Mouse (Mus musculus): ENCODE results near the gene Agpat2.

The Agpat2 gene

DNA sequence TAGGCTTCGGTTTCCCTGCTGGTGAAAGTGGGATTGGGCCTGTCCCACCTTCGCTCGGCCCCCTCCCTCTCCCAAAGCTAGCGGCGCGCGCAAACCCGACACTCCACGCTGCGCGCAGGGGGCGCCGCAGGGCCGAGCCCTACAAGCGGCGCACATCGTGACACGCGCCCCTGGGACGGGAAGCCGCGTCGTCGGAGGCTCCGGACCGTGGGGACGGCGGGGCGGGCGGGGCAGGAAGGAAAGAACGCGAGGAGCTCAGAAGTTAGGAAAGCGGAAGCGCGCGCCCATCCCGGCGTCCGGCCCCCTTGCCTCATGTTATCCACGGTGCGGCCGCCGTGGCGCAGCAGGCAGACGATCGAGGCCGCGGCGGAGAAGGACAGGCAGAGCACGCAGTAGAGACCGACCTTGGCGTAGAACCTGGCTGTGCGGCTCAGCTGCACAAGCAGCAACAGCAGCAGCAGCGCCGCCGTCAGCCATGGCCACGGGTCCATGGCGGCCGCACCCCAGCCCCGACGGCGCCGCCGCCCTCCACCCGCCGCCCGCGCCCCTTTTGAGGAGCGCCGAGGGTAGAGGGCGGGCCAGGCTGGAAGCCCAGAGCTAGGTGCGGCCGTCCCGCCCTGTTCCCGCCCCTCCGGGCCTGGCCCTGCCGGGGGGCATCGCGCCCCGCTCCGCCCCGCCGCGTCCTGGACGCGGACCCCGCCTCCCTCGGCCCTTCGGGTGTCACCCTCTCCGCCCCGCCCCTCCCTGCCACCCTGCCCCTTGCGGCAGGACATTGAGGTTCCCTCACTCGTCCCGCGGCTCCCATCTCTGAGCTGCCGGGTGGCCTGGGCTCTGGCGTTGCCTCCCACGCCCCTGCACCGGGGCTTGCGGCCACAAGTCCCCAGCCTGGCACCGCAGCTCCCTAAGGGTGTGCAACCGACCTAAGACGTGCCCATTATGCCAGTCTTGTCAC lies at the start of gene Agpat2:
Gene Agpat2, minus strand, starts transcription at position 698 of the 952 bp plus-strand sequence.
- peak; percentile 75 for DNase-seq (ENCODE audit: low spot score)

DNA sequence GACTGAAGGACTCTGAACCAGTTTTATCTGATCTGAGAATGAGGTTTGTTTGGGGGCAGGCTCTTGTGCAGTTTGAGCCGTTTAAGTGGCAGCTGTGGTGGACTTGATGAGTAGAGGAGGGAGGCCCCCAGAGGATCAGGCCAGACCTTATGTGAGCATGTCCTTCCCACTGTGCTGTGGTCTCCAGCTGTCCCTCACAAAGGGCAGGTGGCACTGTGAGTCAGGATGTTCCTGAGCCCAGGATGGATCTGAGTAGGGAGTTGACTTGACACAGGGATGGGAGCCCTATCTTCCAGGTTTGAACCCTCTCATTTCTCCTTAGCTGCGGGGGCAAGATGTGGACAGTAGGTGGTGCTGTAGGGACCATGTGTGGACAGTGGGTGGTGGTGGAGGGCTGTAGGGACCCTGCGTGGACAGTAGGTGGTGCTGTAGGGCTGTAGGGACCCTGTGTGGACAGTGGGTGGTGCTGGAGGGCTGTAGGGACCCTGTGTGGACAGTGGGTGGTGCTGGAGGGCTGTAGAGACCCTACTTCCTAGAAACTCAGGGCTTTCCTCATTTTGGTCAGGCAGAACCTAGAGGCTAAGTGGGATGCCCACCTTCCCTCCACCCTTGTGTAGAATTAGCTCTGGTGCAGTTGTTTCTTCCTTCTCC lies 42.6 kb upstream of the Agpat2 start:
- no peak for DNase-seq (ENCODE audit: low spot score)

DNA sequence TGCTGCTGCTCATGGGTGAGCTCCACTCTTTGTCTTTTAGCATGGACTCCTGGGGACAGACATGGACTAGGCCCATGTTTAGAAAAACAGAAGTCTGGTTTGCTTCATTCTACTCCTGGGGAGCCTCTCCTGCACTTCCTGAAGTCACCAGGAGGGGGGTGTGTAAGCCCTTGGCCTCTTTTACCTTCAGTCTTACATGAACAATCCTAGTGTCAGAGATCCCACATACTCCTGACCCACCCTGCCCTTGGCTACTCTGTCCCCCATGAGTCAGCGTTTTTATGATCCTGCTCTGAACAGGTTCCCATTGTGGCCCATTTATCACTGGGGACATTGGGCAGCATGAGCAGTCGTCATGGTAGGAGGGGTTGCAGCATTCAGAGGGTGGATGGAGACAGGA lies 39.7 kb upstream of the Agpat2 start:
- no peak for DNase-seq (ENCODE audit: low spot score)

DNA sequence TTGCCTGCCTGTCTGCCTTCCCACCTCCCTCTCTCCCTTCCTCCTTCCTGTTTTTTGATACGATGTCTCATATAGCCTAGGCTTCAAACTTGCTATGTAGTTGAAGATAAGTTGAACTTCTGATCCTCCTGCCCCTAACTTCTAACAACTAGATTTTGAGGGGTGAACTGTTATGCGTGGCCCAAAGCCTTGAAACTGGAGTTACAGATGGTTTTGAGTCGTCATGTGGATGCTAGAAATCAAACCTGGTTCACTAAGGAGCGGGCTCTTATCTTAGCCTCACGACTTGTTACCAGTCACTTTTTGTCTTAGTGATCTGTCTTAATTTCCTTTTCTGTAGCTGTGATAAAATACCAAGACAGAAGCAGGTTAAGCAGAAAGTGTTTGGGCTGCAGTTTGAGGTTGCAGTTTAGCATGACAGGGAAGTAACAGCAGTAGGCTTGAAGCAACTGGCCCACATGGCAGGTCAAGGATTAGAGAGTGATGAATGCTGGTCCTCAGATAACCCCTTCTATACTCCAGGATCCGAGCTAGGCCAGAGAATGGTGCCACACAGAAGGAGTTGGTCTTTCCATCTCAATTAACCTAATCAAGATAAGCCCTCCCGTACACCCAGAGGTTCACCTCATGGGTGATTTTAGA lies 36.9 kb upstream of the Agpat2 start:
- no peak for DNase-seq (ENCODE audit: low spot score)

DNA sequence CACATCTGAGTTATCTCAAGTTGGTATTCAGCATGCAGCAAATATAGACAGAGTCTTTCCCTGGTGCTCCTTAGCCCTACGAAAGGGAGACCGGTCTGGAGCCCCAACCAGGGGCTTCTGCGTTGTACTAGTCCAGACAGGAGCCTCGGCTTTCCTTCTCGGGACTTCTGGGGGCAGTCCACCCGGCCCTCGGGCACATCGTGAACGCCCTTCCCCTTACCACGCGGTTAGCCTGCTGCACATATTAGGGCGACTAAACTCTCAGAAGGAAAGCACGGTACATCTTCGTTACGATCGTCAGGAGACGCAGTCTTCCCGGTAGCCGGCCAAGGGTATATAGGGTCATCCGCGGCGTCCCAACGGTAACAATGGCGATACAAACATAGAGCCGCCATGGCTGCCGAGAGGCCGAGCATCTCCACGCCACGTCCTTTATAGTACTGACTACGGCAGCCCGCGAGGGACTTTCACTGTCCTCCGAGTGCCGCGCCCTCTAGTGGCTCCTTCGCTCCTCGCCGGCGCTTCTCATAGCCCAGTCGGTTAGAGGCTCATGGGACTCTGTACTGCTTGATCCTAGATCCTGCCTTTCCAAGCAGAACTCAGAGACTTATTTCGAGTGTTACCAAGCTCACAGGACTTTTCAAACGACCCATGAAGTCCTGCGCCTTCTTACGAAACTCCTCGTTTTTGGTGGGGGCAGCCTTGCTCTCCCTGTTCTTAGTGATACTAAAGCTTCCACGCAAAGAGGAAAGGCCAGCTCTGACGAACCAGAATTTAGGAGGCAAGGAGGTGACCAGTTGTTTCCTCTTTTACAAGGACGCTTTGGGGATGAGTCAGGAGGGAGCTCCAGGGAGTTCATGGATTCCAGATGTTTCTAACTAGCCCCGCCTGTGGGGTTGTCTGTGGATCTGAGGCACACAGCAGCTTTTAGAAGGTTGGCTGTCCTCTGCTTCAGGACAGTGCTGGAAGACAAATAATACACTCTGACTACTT lies 35.9 kb upstream of the Agpat2 start:
- DNase-seq (ENCODE audit: low spot score): peak; percentile 99

DNA sequence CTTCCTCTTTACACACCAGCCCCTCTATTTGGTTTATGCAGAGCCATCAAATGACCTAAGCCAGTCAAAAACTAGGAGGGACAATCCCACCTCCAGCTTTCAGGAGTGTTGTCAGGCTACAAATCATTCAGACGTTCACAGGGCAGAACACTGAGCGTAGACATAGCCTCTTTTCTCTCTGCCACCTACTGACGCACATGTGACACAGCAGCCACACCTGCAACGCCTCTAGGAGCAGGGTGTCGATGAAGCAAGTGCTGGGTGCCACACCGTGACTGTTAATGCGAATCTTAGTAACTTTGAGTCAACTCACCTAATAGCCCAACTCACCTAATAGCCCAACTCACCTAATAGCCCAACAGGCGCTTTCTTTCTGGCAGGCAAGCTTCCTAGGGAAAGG lies 34.9 kb upstream of the Agpat2 start:
- no peak for DNase-seq (ENCODE audit: low spot score)

DNA sequence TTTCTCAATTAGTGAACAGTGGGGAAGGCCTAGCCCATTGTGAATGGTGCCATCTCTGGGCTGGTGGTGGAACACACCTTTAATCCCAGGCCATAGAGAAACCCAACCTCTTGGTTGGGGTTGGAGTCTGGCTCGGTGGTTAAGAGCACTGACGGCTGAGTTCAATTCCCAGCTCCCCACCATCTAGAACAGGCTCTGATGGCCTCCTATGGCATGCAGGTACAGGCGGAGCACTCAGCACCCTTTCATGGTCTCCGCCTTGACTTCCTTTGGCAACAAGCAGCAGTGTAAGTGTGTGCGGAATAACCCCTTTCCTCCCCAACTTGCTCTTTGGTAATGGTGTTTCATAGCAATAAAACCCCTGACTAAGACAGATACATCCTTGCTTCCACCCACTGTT lies 34.4 kb upstream of the Agpat2 start:
- DNase-seq (ENCODE audit: low spot score): no peak

DNA sequence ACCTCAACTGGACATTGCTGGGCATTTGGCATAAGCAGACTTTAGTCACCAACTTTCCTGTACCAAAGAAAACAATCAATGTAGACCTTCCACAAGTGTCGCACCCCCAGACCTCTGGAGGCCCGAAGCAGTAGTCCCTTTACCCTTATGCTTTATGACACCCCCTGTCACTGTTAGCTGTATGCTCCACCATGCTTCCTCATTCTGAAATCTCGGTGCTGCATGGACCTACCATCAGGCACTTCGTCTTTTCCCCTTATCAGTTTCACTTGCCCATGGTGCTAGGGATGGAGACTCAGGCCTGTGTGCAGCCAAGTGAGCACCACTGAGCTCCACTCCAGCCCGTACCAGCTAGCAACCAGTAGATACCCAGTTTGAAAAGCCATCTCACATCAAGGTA lies 33.8 kb upstream of the Agpat2 start:
- no peak for DNase-seq (ENCODE audit: low spot score)

DNA sequence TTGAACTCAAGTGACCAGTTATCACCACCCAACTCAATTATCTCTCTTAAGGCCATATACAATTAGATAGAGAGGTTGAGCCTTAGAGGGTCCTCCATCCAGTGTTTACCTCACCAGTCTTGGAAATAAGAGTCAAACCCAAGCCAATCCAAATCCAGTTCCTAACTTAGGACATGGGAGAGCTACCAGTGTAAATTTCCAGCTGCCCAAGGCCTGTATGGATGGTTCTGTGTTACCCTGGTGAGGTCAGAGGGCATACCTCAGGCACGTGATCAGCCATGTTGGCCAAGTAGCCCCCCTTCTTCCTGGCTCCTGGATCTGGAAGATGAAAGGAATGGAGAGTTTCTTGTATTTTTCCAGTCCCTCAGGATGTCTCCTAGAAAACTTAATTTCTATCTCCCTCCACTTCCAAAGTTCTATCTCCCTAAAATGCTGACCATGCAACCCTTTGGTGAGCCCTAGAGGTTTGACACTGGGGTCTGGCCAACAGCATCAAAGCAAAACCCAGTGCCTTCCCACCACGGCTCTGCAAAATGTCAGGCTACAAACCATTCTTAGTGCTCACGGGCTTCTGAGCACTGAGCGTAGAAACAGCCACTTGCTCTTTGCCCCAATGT lies 33.2 kb upstream of the Agpat2 start:
- DNase-seq (ENCODE audit: low spot score): no peak

DNA sequence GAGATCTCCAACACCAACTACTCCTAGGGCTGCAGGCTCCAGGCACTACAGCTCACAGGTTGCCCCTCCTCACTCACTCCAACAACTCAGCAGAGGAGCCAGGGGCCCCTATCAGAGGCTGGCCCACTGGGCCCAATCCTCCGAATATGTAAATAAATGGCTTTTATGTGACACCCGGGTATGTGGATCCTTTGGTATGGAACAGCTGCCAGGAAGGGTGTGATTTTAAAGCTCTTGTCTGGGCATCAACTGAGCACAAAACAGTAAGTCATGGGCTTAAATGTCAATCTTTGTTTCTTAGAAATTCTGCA lies 32.1 kb upstream of the Agpat2 start:
- DNase-seq (ENCODE audit: low spot score): no peak

DNA sequence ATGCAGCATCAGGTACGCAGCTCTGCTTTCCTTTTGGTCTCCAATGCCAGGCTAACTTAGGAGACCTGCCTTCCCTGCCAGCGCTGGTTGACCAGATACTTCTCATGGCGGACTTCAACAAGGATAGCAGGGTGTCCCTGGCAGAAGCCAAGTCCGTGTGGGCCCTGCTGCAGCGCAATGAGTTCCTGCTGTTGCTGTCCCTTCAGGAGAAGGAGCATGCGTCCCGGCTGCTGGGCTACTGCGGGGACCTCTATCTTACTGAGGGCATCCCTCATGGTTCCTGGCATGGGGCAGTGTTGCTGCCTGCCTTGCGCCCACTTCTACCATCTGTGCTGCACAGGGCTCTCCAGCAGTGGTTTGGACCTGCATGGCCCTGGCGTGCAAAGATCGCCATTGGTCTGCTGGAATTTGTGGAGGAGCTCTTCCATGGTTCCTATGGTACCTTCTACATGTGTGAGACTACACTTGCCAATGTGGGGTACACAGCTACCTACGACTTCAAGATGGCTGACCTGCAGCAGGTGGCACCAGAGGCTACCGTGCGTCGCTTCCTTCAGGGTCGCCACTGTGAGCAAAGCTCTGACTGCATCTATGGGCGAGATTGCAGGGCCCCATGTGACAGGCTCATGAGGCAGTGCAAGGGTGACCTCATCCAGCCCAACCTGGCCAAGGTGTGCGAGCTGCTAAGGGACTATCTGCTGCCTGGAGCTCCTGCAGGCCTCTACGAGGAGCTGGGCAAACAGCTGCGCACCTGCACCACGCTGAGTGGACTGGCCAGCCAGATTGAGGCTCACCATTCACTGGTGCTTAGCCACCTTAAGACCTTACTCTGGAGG lies 31.5 kb upstream of the Agpat2 start:
- no peak for DNase-seq (ENCODE audit: low spot score)

DNA sequence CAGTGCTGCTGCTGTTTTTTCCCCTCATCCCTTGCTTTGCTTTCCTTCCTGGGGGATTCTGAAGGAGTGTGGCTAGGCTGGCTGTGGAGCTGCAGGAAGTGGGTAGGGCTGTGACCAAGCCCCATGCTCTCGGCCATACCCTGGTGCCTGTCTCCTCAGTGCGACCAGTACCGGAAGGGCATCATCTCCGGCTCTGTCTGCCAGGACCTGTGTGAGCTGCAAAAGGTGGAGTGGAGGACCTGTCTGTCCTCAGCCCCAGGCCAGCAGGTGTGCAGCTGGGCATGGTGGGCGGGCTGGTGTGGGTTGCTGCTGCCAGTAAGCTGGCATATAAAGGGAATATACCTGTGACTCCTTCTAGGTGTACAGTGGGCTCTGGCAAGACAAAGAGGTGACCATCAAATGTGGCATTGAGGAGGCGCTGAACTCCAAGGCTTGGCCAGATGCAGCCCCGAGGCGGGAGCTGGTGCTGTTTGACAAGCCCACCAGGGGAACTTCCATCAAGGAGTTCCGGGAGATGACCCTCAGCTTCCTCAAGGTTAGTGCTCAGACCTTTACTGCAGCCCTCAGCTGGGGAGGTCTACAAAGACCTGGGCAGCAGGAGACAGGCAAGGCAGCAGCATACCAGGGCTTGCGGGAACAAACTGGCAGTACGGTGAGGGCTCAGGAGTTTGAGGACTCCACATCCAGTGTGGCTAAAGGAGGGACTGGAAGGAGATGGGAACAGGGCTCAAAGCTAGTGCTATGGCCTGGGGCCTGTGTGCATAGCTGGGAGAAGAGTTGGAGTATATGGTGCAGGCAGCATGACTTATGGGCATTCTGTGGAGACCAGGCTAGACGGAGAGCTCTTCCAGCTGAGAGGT lies 30.6 kb upstream of the Agpat2 start:
- DNase-seq (ENCODE audit: low spot score): no peak

DNA sequence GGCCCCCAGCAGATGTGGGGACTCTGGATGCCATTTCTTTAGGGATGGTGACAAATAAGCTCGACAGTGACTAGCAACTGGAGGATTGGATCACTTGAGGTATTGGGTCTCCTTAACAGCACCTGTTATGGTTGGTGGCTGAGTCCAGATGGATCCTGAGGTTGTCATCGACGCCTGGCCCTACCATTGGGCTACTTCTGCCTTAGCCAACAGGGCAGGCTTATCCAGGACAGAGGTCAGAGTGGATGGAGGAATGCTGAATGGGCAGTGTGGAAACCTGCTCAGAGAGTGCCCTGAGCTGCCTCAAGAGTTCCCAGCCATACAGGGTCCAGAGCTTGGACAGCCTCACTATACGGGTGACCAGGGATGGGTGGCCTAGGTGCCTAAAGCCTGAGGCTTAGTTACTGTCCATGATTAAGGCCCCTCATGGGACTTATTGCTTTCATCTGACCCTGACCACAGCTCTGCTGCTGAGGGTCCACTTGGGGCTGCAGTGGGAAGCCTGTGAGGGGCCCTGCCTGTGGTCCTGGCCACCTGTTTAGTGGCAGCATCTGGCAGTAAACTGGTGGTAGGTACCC lies 29.8 kb upstream of the Agpat2 start:
- DNase-seq (ENCODE audit: low spot score): no peak

DNA sequence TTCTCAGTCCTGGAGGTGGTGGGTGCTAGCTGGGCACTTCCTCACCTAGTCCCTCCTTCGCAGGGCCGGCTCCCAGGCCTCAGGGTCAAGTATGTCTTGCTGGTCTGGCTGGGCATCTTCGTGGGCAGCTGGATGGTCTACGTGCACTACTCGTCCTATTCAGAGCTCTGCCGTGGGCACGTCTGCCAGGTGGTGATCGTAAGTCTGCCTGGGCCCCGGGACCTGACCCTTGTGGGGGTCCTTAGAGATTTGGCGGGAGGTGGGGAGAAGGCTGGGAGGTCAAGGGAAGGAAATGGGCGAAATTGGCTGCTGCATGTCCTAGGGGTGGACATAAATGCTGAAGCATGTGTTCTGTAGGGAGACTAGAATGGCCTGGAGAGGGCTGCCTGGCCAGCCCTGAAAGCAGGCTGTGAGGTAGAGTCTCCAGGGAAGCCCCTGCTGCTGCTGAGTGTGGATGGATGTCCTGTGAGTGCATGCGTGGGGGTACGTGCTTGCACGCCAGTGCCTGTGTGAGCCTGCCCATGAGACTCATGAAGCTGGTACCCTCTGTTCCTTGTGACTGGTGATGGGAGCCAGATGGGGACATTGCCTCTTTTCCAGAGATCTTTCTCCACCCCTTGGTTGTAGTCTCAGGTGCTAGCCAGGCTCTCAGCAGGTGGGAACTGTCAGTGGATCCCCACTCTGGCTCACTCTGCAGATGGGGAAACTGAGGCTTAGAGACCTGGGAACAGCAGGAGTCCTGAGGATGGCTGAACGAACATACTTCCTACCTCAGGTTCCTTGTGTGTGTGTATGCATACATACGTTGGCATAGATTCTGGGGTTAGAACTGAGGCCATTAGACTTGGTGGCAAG lies 28.6 kb upstream of the Agpat2 start:
- DNase-seq (ENCODE audit: low spot score): no peak

DNA sequence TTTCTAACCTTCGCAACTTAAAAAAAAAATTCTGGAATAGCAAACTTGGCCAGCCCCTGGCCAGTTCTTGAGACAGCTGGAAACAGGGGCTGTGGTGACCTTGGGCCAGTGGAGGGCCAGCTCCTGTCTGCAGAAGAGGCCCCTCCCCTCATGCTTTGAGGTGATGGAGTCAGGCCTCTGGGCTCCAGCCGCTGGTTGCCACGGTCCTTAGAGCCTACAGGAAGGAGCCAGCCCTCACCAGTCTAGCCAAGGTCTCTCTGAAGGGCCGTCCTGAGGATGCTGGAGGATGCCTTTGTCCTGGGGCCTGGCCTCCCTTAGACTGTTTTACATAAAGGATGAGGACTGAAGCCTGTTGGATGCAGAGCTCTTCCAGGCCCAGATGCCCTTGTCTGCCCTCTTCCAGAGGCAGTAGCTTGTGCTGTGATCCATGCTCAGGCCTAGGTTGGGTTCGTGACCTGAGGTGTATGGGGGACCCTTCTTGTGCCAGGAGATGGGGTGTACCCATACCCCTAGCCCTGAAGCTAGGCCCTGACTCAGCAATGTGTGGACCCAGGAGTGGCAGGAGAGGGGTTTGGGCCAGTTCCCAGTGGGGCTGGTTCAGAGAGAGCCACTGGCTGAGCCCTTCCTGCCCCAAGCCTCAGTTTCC lies 24.7 kb upstream of the Agpat2 start:
- DNase-seq (ENCODE audit: low spot score): no peak

DNA sequence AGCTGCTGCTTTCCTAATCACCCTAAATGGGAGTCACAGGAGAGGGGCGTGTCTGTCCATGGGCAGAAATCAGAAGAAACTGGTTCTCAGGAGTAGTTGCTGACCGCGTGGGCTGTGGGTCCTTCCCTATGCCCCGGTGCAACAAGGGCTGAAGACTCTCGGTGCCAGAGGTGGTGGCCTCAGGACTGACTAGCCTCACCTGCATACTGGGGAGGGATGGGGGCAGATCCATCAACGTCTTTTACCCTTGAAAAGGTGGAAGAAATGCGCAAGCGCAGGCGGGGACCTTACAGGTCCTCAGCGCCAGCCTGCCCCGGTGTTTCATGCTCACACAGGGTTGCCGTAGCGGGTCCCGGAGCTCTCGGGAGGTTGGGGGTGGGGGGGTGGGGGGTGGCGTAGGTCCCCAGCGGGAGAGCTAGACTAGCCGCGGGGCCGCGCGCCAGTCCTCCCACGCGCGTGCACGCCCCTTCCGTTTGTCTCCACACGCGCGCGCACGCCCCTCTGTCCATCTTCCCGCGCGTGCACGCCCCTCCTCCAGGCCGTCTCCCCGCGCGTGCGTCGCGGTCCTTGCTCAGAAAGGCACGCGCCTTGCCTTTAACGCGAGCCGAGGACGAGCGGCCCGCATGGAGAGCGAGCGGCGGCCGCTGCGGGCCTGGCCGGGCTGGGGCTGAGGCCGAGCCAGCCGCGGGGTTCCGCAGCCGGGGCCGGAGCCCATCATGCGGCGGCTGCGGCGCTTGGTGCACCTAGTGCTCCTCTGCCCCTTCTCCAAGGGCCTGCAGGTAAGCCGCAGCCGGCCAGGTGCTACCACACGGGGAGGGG lies 23.9 kb upstream of the Agpat2 start, which contains the start of gene Fam69b:
Gene Fam69b, plus strand, starts transcription at position 537 of the 819 bp plus-strand sequence.
- peak; percentile 67 for DNase-seq (ENCODE audit: low spot score)

DNA sequence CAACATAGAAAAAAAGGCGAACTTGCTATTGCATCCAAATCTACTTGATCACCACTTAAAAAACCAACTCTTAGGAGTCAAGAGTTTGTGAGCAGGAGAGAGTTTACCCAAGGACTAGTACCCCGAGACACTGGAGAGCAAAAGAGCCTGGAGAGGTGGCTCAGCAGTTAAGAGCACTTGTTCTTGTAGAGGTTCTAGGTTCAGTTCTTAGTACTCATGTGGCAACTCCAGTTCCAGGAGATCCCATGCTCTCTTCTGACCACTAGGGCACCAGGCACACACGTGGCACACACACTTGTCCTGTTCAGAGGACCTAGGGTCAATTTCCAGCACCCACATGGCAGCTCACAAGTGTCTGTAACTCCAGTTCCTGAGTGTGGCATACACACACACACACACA lies 21.9 kb upstream of the Agpat2 start:
- DNase-seq (ENCODE audit: low spot score): no peak

All from urinary bladder, postnatal 25 days (tissue).